Mouse (Mus musculus): ENCODE results near the gene Slc35f1.
"Not testable (repeated sequence)": the region's sequence is repeated elsewhere in the genome, so short reads cannot be mapped to it uniquely, and the experiment has no call there.

Gene Slc35f1

GRCm38 (mm10) chr10:52791560-52791959 lies 101.2 kb downstream of the Slc35f1 start:
- no peak for DNase-seq

- DNase-seq, result no peak
Measured at GRCm38 (mm10) chr10:52797454-52797853, 107.1 kb downstream of the Slc35f1 start.

DNA sequence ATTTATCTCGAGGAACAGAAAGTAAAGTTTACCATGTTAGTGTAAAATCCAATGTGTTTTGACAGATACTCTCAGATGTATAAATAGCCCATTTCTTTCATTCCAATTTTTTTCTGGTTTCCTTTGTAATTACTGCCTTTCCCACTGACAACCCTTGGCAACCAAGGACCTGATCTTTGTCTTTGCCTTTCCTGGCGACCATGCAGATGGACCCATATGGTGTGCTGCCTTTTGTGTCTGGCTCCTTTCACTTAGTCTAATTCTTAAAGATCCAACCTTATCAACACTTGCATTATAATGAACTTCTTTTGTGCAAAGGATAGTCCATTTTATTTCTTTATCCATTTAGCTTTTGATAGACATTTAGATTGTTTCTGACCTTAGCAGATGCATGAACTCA lies 117.5 kb downstream of the Slc35f1 start:
- no peak for DNase-seq

DNA sequence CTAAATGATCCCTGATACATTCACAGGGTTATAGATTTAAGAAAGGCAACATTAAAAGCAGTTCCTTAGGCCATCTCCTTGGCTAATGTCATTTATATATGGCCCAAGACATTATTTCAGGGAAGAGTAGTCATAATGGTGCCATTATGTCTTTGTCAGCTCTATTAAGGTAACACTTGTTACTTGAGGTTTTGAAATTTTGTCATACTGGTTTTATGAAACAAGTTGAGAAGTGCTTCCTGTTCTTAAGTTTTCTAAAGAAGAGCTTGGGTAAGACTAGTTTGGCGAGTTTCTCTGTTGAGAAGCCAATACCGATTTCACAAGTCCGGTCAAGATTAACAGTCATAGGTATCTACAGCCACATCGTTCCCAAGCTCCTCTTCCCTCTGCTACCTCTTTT lies 122.5 kb downstream of the Slc35f1 start:
- no peak for DNase-seq

DNA sequence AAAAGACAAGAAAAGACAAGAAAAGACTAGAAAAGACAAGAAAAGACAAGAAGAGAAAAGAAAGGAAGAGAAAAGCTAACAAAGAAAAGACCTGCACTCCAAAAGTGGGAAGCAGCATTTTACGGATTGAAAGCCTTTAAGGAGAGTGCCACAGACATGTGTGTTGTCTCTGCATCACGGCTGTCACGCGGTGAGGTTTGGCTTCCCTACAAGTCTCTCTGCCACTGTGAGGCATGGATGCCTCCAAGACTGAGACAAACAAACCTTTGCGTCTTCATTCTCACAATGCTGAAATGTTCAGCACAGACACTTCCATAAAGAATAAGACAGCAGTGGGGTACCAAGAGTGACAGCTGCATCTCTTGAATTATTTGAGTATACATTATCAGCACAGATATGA lies 124.0 kb downstream of the Slc35f1 start:
- DNase-seq, result no peak

- no peak for DNase-seq
Measured at GRCm38 (mm10) chr10:52819661-52820060, 129.3 kb downstream of the Slc35f1 start.

GRCm38 (mm10) chr10:52822909-52823308 lies 132.6 kb downstream of the Slc35f1 start:
- DNase-seq, result no peak

GRCm38 (mm10) chr10:52825746-52826145 lies 135.4 kb downstream of the Slc35f1 start:
- DNase-seq, result no peak

- DNase-seq, result peak; percentile 9
Measured at GRCm38 (mm10) chr10:52840819-52841218, 150.5 kb downstream of the Slc35f1 start.

DNA sequence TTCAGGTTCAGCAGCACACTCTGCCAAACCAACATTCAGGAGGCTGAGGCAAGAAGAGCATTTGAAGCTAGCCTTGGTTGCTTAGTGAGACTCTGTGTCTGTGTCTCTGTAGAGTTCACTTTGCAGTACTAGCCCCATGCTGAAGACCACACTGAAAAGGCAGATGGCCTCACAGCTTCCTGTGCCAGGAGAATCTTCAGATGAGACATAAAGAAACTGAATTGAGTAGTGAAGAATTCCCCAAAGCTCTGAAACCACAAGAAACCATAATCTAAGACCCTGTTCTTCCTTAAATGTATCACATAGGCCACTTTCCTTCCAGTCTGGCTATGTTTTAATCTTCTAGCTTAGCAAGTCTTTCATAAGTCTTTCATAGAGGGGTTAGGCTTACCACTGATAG lies 161.7 kb downstream of the Slc35f1 start:
- DNase-seq, result no peak

- DNase-seq, result no peak
Measured at GRCm38 (mm10) chr10:52860851-52861250, 170.5 kb downstream of the Slc35f1 start.

DNA sequence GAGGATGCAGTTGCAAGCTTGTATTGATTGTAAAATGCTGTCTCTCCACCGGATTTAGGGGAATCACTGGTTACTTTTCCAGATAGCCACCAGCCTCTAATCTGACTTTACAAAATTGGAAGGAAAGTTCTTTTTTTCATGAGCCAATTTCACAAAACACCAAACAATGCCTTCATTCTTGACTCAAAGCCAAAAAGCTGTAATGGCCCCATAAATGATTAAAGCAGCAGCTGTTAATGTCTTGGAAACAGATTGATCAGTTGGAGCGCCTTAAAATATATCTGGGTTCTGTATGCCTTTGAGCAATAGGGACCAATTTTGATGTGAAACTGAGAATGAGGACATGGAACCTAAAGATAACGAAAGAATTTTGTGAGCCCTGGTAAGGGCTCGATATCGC lies 174.6 kb downstream of the Slc35f1 start:
- DNase-seq, result no peak

- no peak for DNase-seq
Measured at GRCm38 (mm10) chr10:52871110-52871509, 180.8 kb downstream of the Slc35f1 start.

DNA sequence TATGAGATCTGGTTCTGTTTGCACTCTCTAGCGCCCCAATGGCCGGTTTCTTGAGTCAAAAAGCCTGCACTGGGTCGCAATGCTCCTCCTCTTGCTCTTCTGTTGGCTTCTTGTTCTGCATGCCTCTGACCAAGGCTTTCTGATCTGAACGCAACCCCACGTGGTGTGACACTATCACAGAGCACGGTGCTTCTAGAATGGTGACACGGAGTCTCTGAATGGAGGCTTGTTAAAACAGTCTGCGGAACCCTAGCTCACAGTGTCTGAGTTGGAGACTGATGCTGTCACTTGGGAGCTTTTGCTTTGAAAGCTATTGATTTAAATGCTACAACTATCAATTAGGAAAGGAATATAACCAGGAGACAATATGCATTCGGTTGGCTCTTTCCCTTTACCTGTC lies 183.8 kb downstream of the Slc35f1 start:
- no peak for DNase-seq

DNA sequence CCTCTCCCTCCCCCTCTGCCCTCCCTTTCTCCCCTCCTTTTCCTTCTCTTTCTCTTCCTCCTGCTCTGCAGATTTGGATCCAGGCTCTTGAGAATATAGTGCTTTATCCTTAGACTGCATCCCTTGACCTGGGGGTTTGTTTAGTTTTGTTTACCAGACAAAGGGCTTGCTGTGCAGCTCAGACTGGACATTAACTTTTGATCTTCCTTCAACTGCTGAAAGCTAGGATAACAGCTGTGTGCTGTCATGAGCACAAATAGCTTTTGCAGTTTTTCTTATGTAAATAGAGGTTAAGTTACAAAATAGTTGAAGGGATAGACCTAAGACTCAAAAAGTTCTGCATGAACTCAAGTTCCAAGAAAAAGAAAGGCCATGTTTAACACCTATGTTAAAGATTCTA lies 184.4 kb downstream of the Slc35f1 start:
- DNase-seq, result no peak

DNA sequence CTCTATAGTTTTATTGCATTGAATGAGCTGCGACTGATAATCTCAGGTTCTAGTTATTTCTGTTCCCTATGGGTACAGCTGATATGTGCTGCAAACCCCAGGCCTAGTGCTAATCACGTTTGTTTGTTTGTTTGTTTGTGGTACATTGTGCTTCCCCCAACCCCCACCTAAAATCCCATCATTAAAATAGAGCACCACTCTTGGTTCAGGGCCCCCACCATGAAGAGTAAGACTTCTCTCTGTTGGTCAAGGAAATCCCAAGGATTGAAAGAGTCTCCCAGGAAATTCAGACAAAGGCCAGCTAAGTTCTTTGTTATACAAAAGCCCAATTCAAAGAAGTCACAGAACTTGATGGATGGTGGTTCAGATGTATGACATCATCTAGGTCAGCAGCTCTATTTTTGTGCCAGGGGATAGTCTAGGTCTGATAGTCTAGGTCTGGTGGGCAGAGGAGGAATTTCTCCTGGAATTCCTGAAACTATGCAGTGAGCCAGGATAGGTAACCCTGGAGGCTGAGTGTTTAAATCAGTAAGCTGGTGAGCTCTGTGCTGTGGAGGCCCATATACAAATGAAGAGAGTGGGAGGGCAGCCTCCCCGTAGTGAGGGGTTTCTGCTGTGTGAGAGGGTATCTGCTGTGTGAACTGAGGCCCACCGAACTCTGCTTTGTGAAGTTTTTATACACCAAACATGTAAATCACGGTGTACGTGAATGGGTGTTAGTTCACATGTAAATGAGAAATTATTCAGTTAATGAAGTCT lies 187.1 kb downstream of the Slc35f1 start:
- DNase-seq, result no peak

GRCm38 (mm10) chr10:52878093-52878801 lies 187.9 kb downstream of the Slc35f1 start:
- no peak for DNase-seq

GRCm38 (mm10) chr10:52896724-52897123 lies 206.4 kb downstream of the Slc35f1 start:
- DNase-seq, result not testable (repeated sequence)

DNA sequence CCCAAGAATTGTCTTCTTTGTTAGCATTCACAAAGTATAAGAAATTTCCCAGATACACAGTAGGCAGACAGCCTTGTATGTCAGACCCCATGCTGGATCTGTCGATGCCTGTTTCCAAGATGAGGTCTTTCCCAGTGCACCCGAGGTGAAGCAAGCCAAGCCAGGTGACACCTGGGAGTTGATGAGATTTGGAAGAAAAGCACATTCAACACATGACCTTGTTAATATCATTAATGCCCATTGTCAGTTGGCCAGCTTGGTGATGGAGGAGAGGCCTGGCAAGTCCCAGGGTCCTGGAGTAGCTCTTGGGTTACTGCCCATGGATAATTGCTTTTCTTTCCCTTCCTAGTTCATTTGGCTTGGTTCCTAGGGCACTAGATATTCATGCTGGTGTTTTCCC lies 214.6 kb downstream of the Slc35f1 start:
- no peak for DNase-seq

DNA sequence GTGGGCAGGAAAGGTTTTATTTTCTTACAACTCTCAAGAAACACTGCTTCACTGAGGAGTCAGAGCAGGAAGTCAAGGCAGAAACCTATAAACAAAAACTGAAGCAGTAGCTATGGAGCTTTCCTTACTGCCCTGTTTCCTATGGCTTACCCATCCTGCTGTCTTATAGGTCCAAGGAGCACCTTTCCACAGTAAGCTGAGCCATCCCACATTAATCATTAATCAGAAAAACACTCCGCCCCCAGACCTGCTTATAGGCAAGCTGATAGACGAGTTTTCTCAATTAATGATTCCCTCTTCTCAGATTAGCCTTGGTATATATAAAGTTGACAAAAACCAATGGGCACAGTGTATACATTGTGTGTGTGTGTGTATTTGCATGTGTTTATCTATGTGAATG lies 221.4 kb downstream of the Slc35f1 start:
- no peak for DNase-seq

DNA sequence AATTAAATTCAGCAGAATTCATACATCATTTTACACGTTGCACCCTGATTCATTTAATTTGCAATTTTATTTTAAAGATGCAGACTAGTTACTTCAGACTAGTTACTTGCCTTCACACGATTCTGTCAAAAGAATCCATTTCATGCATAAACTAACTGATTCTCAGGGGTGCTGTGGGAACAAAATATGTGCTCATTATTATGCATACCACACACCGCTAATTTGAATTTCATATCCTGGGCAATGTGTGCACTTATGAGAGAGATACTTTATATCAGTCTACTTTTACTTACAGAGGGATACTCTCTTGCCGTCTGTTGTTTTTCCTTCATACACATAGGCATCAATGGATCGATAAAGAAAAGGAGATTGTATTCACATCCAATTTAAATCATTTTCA lies 228.4 kb downstream of the Slc35f1 start:
- DNase-seq, result no peak

DNA sequence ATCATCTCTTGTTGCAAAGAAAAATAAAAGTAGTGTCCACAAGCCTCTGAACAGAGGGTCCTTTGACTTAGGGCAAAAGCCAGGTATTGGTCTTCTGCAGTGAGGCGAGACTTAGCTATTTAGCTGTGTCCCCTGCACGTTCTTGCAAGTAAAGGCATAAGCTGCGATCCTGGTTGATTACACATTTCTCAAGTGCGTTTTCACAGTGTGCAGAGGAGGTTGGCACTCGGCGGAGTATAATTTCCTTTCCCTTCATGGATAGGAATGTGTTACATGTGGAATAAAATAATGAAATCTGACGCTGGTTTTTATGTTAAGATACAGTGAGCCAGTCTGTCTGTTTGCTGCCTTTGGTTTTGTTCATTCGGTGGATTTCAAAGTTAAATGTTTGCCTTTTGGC lies 232.8 kb downstream of the Slc35f1 start:
- no peak for DNase-seq

- DNase-seq, result no peak
Measured at GRCm38 (mm10) chr10:52926330-52926729, 236.0 kb downstream of the Slc35f1 start.

DNA sequence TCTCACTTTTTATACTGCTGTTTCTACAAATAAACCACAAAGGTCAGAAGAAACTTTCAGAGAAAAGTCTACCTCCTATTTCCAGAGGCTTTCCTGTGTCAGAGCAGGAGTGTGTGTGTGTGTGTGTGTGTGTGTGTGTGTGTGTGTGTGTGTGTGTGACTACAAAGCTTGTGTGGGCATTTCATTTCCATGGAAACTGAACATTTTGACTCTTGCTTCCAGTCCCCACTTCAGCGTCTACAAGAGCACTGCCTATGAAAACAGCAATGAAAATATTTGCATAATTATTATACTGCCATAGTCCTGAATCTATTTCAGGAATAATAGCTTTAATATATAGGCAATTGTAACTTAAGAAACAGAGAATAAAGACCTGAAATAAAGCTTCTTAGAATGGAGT lies 241.8 kb downstream of the Slc35f1 start:
- no peak for DNase-seq

DNA sequence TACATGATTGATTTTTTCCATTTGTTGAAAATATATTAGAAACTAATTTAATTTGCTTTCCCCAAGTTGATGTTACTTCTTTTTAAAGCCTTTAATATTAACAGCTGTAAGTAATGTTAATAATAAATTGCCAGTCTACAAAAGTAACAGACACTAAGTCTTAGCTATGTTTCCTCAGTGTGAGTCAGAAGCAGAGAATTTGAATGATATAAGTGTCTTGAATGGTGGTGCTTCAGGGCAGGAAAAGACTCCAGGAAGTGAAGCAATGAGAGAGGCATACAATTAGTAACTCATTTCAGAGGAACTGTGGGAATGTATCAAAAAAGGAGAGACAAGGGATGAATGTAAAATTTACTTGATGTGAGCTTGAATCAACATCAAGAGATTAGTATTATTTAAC lies 244.3 kb downstream of the Slc35f1 start:
- no peak for DNase-seq
